Mouse (Mus musculus) neural tube, embryonic 14.5 days (tissue): ENCODE data around the gene Yars. TPM values are rescaled to one million over a fixed set of nuclear protein-coding genes. Genes with fewer than 3 reads are reported as not detected.

Experiments
- ATAC-seq: fragments of 200-750 bp; cut with Nextera tagmentation; 2 replicates; pipeline ENCODE4 v1.8.0; 2017; ENCODE audit warnings: low read depth, mild to moderate bottlenecking, moderate TSS enrichment, moderate library complexity
- H3K27ac ChIP-seq: fragments of 300-500 bp; sonication (generic); 2 replicates; pipeline ENCODE4 v1.5.1; 2014; ENCODE audit warnings: low read depth, mild to moderate bottlenecking, control low read depth, low read length, moderate library complexity, mixed read lengths
- H3K27me3 ChIP-seq: fragments of 300-500 bp; sonication (generic); 2 replicates; pipeline ENCODE4 v1.6.1; 2014; ENCODE audit warnings: low read length; ENCODE audit not compliant: control insufficient read depth, insufficient read depth
- H3K36me3 ChIP-seq: fragments of 300-500 bp; sonication (generic); 2 replicates; pipeline ENCODE4 v1.6.1; 2014; ENCODE audit warnings: low read length, mixed read lengths; ENCODE audit not compliant: control insufficient read depth, insufficient read depth
- H3K4me1 ChIP-seq: fragments of 300-500 bp; sonication (generic); 2 replicates; pipeline ENCODE4 v1.6.1; 2014; ENCODE audit warnings: low read length; ENCODE audit not compliant: control insufficient read depth, insufficient read depth
- H3K4me2 ChIP-seq: fragments of 300-500 bp; sonication (generic); 2 replicates; pipeline ENCODE4 v1.6.1; 2014; ENCODE audit warnings: mild to moderate bottlenecking, low read depth, low read length, control low read depth
- H3K4me3 ChIP-seq: fragments of 300-500 bp; sonication (generic); 2 replicates; pipeline ENCODE4 v1.5.1; 2014; ENCODE audit warnings: low read depth, low read length, control low read depth, mixed read lengths
- H3K9ac ChIP-seq: fragments of 300-500 bp; sonication (generic); replicated peaks from 2 replicates; pipeline ENCODE4 v1.6.1; 2014; ENCODE audit warnings: low read depth, mild to moderate bottlenecking, control low read depth, low read length, mixed read lengths
- H3K9me3 ChIP-seq: fragments of 300-500 bp; sonication (generic); 2 replicates; pipeline ENCODE4 v1.6.1; 2016; ENCODE audit warnings: low read length; ENCODE audit not compliant: control insufficient read depth
- WGBS: fragments of 180-500 bp; shearing (Covaris S2); extraction: QIAGEN DNeasy Blood & Tissue Kit; methylation state at CpG from one replicate; pipeline ENCODE4 v1.1.7; 2014; 5-methylcytosine and 5-hydroxymethylcytosine counted together
- polyA plus RNA-seq: library from polyadenylated mRNA; unstranded; fragments of >200 nt; fragmentation: Nextera tagmentation; extraction: Ambion mirVana; gene quantifications from 2 replicates; pipeline ENCODE4 v1.2.1, GENCODE M21; 2014

The Yars gene
- polyA plus RNA-seq, 1 experiment from 2014 or later = 134 TPM

DNA sequence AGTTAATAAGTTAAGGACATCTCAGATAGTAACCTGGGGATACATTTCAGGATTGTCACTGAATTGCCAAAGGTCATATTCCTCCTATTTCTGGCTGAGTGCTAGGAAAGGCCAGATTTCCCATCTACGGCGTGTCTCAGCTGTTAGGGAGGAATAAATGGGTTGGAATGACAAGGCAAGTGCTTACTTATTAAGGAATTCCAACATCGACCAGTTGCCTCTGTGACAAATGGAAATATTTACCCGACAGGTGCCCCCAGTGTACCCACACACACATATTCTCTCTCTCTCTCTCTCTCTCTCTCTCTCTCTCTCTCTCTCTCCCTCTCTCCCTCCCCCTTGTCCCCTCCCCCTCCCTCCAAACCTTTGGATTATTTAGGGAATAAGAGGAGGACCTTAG, 43.6 kb upstream of the Yars start:
- H3K9me3 ChIP-seq = no peaks in the 10 kb centered on the region
- no peak overlapping the region for H3K4me3 ChIP-seq
- no peaks in the 10 kb centered on the region for H3K27me3 ChIP-seq
- peaks cover 8% of the 10 kb centered on the region; the same call in 1 of the 2 replicates for H3K36me3 ChIP-seq
- no peak overlapping the region for H3K9ac ChIP-seq
- no peak overlapping the region for H3K4me2 ChIP-seq
- no peak overlapping the region for H3K27ac ChIP-seq
- peaks cover 15% of the 10 kb centered on the region; the same call in 1 of the 2 replicates for H3K4me1 ChIP-seq
- ATAC-seq = no peak
- 69% methylated on average over 4 of the region's 4 CpGs for WGBS

GRCm38 (mm10) chr4:129146392-129146791, 43.2 kb upstream of the Yars start:
- Histone ChIP-seq H3K9me3 (no peaks in the 10 kb centered on the region), H3K27me3 (no peaks in the 10 kb centered on the region), H3K9ac (no peak overlapping the region), H3K36me3 (peaks cover 8% of the 10 kb centered on the region; the same call in 1 of the 2 replicates), H3K4me3 (no peak overlapping the region), H3K27ac (no peak overlapping the region), H3K4me1 (peaks cover 15% of the 10 kb centered on the region; the same call in 1 of the 2 replicates), H3K4me2 (no peak overlapping the region)
- ATAC-seq = no peak
- 68% methylated on average over 2 of the region's 2 CpGs for WGBS

GRCm38 (mm10) chr4:129147552-129148103, 41.9 kb upstream of the Yars start:
- no peak overlapping the region for H3K4me2 ChIP-seq
- H3K27ac ChIP-seq = no peak overlapping the region
- no peaks in the 10 kb centered on the region for H3K27me3 ChIP-seq
- no peak for ATAC-seq
- 76% methylated on average over 13 of the region's 13 CpGs for WGBS
- peaks cover 8% of the 10 kb centered on the region; the same call in 1 of the 2 replicates for H3K36me3 ChIP-seq
- 0 out of 2 replicates have a peak, but pooled peaks cover 9% of the 10 kb centered on the region for H3K4me1 ChIP-seq
- no peak overlapping the region for H3K4me3 ChIP-seq
- no peak overlapping the region for H3K9ac ChIP-seq
- no peaks in the 10 kb centered on the region for H3K9me3 ChIP-seq

DNA sequence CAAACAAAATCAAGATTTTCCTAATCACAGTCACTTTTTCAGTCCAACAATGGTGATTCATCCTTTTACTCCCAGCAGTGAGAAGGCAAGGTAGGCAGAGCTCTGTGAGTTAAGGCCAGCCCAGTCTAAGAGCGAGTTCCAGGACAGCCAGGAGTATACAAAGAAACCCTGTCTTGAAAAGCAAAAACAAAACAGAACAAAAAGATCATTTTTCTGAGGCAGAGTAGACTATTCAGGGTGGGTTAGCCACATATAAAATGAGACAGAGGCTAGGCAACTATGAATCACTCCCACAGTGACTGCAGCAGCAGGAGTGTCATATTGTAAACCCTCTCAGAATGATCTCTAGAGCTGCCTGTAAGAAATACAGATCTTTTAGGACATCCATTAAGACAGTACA, 40.2 kb upstream of the Yars start:
- Histone ChIP-seq H3K36me3 (peaks cover 8% of the 10 kb centered on the region; the same call in 1 of the 2 replicates), H3K9me3 (no peaks in the 10 kb centered on the region), H3K27ac (no peak overlapping the region), H3K4me1 (0 out of 2 replicates have a peak, but pooled peaks cover 9% of the 10 kb centered on the region), H3K4me2 (no peak overlapping the region), H3K9ac (no peak overlapping the region), H3K4me3 (no peak overlapping the region), H3K27me3 (no peaks in the 10 kb centered on the region)
- WGBS = 35% methylated on average over 1 of the region's 1 CpGs
- ATAC-seq = no peak

DNA sequence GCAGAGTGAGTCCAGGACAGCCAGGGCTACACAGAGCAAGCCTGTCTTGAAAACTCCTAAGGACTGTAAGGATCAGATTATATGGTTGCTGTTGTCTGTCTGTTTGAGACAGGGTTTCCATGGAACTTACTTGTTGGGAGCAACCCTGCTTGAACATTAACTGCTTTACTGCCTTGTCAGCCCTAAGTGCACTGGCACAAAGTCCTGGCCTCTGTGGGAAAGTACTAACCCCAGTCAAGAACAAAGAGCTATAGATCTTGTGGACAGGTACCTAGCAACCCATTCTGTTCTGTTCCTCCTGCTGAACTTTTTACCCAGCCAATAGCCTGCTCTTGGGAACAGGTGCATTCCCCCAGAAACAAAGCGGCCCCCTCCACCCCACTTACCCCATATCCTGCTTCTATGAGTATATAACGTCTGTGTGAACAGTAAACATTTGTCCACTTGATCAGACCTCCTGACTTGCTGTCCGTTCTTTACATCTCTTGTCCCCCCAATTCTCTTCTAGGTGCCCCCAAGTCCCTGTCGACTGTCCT, 38.2 kb upstream of the Yars start:
- no peaks in the 10 kb centered on the region for H3K4me1 ChIP-seq
- H3K27me3 ChIP-seq = no peaks in the 10 kb centered on the region
- no peak overlapping the region for H3K9ac ChIP-seq
- no peak overlapping the region for H3K4me2 ChIP-seq
- ATAC-seq = peak; percentile 63
- peaks cover 8% of the 10 kb centered on the region; the same call in 1 of the 2 replicates for H3K36me3 ChIP-seq
- no peak overlapping the region for H3K4me3 ChIP-seq
- no peak overlapping the region for H3K27ac ChIP-seq
- H3K9me3 ChIP-seq = no peaks in the 10 kb centered on the region
- WGBS = 36% methylated on average over 4 of the region's 4 CpGs

- H3K36me3 ChIP-seq = peaks cover 7% of the 10 kb centered on the region; the same call in 1 of the 2 replicates
- no peaks in the 10 kb centered on the region for H3K9me3 ChIP-seq
- WGBS = 94% methylated on average over 5 of the region's 5 CpGs
- no peaks in the 10 kb centered on the region for H3K4me1 ChIP-seq
- no peak overlapping the region for H3K4me2 ChIP-seq
- H3K4me3 ChIP-seq = no peak overlapping the region
- H3K27me3 ChIP-seq = no peaks in the 10 kb centered on the region
- ATAC-seq = no peak
- H3K9ac ChIP-seq = no peak overlapping the region
- H3K27ac ChIP-seq = no peak overlapping the region
These were observed 32.0 kb upstream of the Yars start for GRCm38 (mm10) chr4:129157541-129157940.

DNA sequence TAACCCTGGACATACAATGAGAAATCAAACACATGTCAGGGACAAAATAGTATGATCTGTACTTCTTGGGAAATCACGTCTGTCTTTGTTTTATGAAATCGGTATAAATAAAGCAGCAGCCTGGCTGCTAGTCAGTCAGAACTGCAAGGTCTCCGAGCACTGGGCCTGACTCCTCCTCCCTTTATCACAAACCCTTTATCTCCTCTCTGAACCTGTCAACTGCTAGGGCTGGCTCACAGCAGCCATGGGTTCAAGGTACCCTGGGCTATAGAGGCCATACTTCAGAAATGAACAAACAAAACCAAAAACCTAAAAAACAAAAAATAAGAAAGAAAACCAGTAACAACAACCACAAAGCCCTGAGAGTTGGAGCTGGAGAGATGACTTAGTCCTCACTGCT, 31.0 kb upstream of the Yars start:
- no peak for ATAC-seq
- Histone ChIP-seq H3K27me3 (no peaks in the 10 kb centered on the region), H3K36me3 (peaks cover 7% of the 10 kb centered on the region; the same call in 1 of the 2 replicates), H3K4me2 (no peak overlapping the region), H3K9ac (no peak overlapping the region), H3K4me3 (no peak overlapping the region), H3K27ac (no peak overlapping the region), H3K9me3 (no peaks in the 10 kb centered on the region), H3K4me1 (no peaks in the 10 kb centered on the region)
- 71% methylated on average over 3 of the region's 3 CpGs for whole genome bisulfite sequencing

DNA sequence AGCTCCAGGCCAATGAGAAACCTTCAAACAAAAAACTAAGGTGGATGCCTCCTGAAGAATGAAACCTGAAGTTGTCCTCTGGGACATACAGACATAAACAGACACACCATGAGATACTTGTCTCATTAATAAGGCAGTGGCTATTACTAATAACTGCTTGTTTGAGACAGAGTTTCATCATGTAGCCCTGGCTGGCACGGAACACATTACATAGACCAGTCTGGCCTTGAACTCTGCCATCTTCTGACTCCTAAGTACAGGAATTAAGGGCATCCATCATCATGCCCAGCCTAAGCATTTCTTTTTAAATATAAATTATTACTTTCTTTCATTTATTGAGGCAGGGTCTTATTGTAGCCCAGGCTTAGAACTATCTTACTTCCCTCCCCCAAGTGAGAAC, 28.5 kb upstream of the Yars start:
- no peak overlapping the region for H3K4me3 ChIP-seq
- no peaks in the 10 kb centered on the region for H3K4me1 ChIP-seq
- 88% methylated on average over 1 of the region's 1 CpGs for WGBS
- peaks cover 13% of the 10 kb centered on the region; the same call in 1 of the 2 replicates for H3K36me3 ChIP-seq
- H3K27ac ChIP-seq = no peak overlapping the region
- H3K4me2 ChIP-seq = no peak overlapping the region
- no peaks in the 10 kb centered on the region for H3K27me3 ChIP-seq
- ATAC-seq = no peak
- H3K9ac ChIP-seq = no peak overlapping the region
- H3K9me3 ChIP-seq = no peaks in the 10 kb centered on the region

DNA sequence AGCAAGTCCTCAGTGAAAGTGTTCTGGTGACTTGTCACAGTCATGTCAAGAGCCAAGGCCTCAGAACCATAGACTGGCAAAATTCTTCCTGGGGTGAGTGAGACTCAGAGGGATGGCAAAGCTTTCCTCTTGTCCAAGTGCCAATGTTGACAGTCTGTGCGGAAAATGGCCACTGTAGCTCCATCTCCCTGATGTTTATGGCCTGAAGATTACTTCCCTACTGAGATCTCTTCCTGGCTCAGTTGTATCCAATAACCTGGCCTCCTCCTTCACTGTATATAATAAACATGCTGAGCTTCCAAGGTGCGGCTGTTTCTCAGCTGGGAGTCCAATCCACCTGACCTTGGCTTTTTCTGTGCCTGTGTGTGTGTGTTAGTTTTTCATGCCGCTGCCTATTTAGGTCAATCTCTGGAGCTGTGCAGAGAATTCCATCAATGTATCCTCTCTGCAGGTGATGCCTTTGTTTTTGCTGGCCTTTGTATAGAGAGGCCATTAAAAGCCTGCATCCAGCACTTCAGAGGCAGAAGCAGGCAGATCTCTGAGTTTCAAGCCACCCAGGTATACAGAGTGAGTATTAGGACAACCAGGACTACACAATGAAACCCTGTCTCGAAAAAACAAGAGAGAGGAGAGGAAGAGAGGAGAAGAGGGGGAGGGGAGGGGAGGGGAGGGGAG, 27.8 kb upstream of the Yars start:
- Histone ChIP-seq H3K9me3 (no peaks in the 10 kb centered on the region), H3K9ac (no peak overlapping the region), H3K36me3 (peaks cover 13% of the 10 kb centered on the region; the same call in 1 of the 2 replicates), H3K4me3 (no peak overlapping the region), H3K4me1 (no peaks in the 10 kb centered on the region), H3K27ac (no peak overlapping the region), H3K27me3 (no peaks in the 10 kb centered on the region), H3K4me2 (no peak overlapping the region)
- WGBS = 73% methylated on average over 4 of the region's 4 CpGs
- ATAC-seq = no peak
